Mouse (Mus musculus): ENCODE data around the gene Ost4.
"Not testable (repeated sequence)": the region's sequence is repeated elsewhere in the genome, so short reads cannot be mapped to it uniquely, and the experiment has no call there.

Gene Ost4

GRCm38 (mm10) chr5:30901860-30902259 lies 5.7 kb downstream of the Ost4 start:
- no peak for DNase-seq (ENCODE audit: extremely low spot score, low spot score)

- no peak for DNase-seq (ENCODE audit: extremely low spot score, low spot score)
Measured at GRCm38 (mm10) chr5:30890375-30890774, 17.2 kb downstream of the Ost4 start.

GRCm38 (mm10) chr5:30889088-30889754 lies 18.4 kb downstream of the Ost4 start:
- no peak for DNase-seq (ENCODE audit: extremely low spot score, low spot score)

- peak; percentile 99 for DNase-seq (ENCODE audit: extremely low spot score, low spot score)
Measured at GRCm38 (mm10) chr5:30888337-30889087, 19.1 kb downstream of the Ost4 start, which contains the start of gene Agbl5. Agbl5 (plus strand) TSS chr5:30888694.

GRCm38 (mm10) chr5:30887858-30888336 lies 19.7 kb downstream of the Ost4 start:
- DNase-seq (ENCODE audit: extremely low spot score, low spot score): peak; percentile 98

- DNase-seq (ENCODE audit: extremely low spot score, low spot score): peak; percentile 86
Measured at GRCm38 (mm10) chr5:30887331-30887761, 20.2 kb downstream of the Ost4 start.

- DNase-seq (ENCODE audit: extremely low spot score, low spot score): no peak
Measured at GRCm38 (mm10) chr5:30886731-30887130, 20.9 kb downstream of the Ost4 start.

- DNase-seq (ENCODE audit: extremely low spot score, low spot score): no peak
Measured at GRCm38 (mm10) chr5:30886209-30886608, 21.4 kb downstream of the Ost4 start.

GRCm38 (mm10) chr5:30881839-30882238 lies 25.7 kb downstream of the Ost4 start:
- DNase-seq (ENCODE audit: extremely low spot score, low spot score): not testable (repeated sequence)

- DNase-seq (ENCODE audit: extremely low spot score, low spot score): no peak
Measured at GRCm38 (mm10) chr5:30879347-30879943, 28.1 kb downstream of the Ost4 start.

- DNase-seq (ENCODE audit: extremely low spot score, low spot score): no peak
Measured at GRCm38 (mm10) chr5:30878616-30879015, 29.0 kb downstream of the Ost4 start.

GRCm38 (mm10) chr5:30874365-30874764 lies 33.2 kb downstream of the Ost4 start:
- no peak for DNase-seq (ENCODE audit: extremely low spot score, low spot score)

- no peak for DNase-seq (ENCODE audit: extremely low spot score, low spot score)
Measured at GRCm38 (mm10) chr5:30872574-30872973, 35.0 kb downstream of the Ost4 start.

GRCm38 (mm10) chr5:30870131-30870406 lies 37.5 kb downstream of the Ost4 start:
- DNase-seq (ENCODE audit: extremely low spot score, low spot score): no peak

GRCm38 (mm10) chr5:30869405-30870130 lies 38.0 kb downstream of the Ost4 start:
- DNase-seq (ENCODE audit: extremely low spot score, low spot score): peak; percentile 89

GRCm38 (mm10) chr5:30868981-30869380 lies 38.6 kb downstream of the Ost4 start:
- DNase-seq (ENCODE audit: extremely low spot score, low spot score): no peak

- no peak for DNase-seq (ENCODE audit: extremely low spot score, low spot score)
Measured at GRCm38 (mm10) chr5:30867712-30868111, 39.9 kb downstream of the Ost4 start, which contains the start of gene Tmem214. Tmem214 (plus strand) TSS chr5:30868012.

- no peak for DNase-seq (ENCODE audit: extremely low spot score, low spot score)
Measured at GRCm38 (mm10) chr5:30866871-30867270, 40.7 kb downstream of the Ost4 start.

- no peak for DNase-seq (ENCODE audit: extremely low spot score, low spot score)
Measured at GRCm38 (mm10) chr5:30864322-30864721, 43.3 kb downstream of the Ost4 start.

GRCm38 (mm10) chr5:30863852-30864251 lies 43.7 kb downstream of the Ost4 start:
- no peak for DNase-seq (ENCODE audit: extremely low spot score, low spot score)

- no peak for DNase-seq (ENCODE audit: extremely low spot score, low spot score)
Measured at GRCm38 (mm10) chr5:30856124-30856523, 51.5 kb downstream of the Ost4 start.

All from neural tube, embryonic 10.5 days (tissue).